Mouse (Mus musculus): ENCODE results near the gene Lgi2. TPM values are rescaled to one million over a fixed set of nuclear protein-coding genes. Genes with fewer than 3 reads are reported as not detected.

The Lgi2 gene
- 6.5 and 6.9 TPM in 2 replicates for polyA plus RNA-seq (2014; fragmentation: Nextera tagmentation; extraction: Ambion mirVana)

- DNase-seq (ENCODE audit: low spot score) = peak; percentile 47
- peak within 1 kb of the TSS; percentile 97 for H3K4me2 ChIP-seq (replicated peaks)
- H3K4me1 ChIP-seq (replicated peaks; ENCODE audit: control insufficient read depth, insufficient read depth, low read length) = peaks cover 8% of the 10 kb centered on the region; the same call in 1 of the 2 replicates
- H3K36me3 ChIP-seq (replicated peaks; ENCODE audit: control insufficient read depth, insufficient read depth) = no peaks in the 10 kb centered on the region
- ATAC-seq (ENCODE audit: low FRiP score) = peak; percentile 86
- H3K9ac ChIP-seq = peak within 1 kb of the TSS; percentile 76
- peak within 1 kb of the TSS; percentile 64 for H3K4me3 ChIP-seq (replicated peaks; ENCODE audit: low read length)
- H3K27me3 ChIP-seq (ENCODE audit: control insufficient read depth, insufficient read depth, low read length) = peaks cover 7% of the 10 kb centered on the region; the same call in 1 of the 2 replicates
- H3K27ac ChIP-seq = no peak within 1 kb of the TSS
- H3K9me3 ChIP-seq (ENCODE audit: control insufficient read depth, low read length) = 0 out of 2 replicates have a peak, but pooled peaks cover 8% of the 10 kb centered on the region
- under 1% methylated on average over 42 of the region's 83 CpGs for WGBS
Observed at GRCm38 (mm10) chr5:52565813-52566531, at the start of gene Lgi2. TSS of gene Lgi2 (minus strand) at chr5:52566462.

GRCm38 (mm10) chr5:52615421-52615820 lies 49.2 kb upstream of the Lgi2 start:
- no peak overlapping the region for H3K4me2 ChIP-seq (replicated peaks)
- H3K4me3 ChIP-seq (replicated peaks; ENCODE audit: low read length) = no peak overlapping the region
- peaks cover 40% of the 10 kb centered on the region for H3K4me1 ChIP-seq (replicated peaks; ENCODE audit: control insufficient read depth, insufficient read depth, low read length)
- no peak overlapping the region for H3K27ac ChIP-seq
- ATAC-seq (ENCODE audit: low FRiP score) (no peak), DNase-seq (ENCODE audit: low spot score) (no peak)
- H3K9ac ChIP-seq = no peak overlapping the region
- H3K36me3 ChIP-seq (replicated peaks; ENCODE audit: control insufficient read depth, insufficient read depth) = no peaks in the 10 kb centered on the region
- 71% methylated on average over 9 of the region's 9 CpGs for WGBS
- no peaks in the 10 kb centered on the region for H3K9me3 ChIP-seq (ENCODE audit: control insufficient read depth, low read length)
- H3K27me3 ChIP-seq (ENCODE audit: control insufficient read depth, insufficient read depth, low read length) = no peaks in the 10 kb centered on the region

- no peak for ATAC-seq (ENCODE audit: low FRiP score)
- no peak for DNase-seq (ENCODE audit: low spot score)
- Histone ChIP-seq H3K4me1 (replicated peaks; ENCODE audit: control insufficient read depth, insufficient read depth, low read length) (peaks cover 40% of the 10 kb centered on the region), H3K9ac (no peak overlapping the region), H3K4me3 (replicated peaks; ENCODE audit: low read length) (no peak overlapping the region), H3K36me3 (replicated peaks; ENCODE audit: control insufficient read depth, insufficient read depth) (no peaks in the 10 kb centered on the region), H3K27me3 (ENCODE audit: control insufficient read depth, insufficient read depth, low read length) (no peaks in the 10 kb centered on the region), H3K9me3 (ENCODE audit: control insufficient read depth, low read length) (no peaks in the 10 kb centered on the region), H3K4me2 (replicated peaks) (no peak overlapping the region), H3K27ac (no peak overlapping the region)
- WGBS = 69% methylated on average over 4 of the region's 4 CpGs
Observed at GRCm38 (mm10) chr5:52614686-52615085, 48.4 kb upstream of the Lgi2 start.

- Histone ChIP-seq H3K9me3 (ENCODE audit: control insufficient read depth, low read length) (no peaks in the 10 kb centered on the region), H3K9ac (no peak overlapping the region), H3K4me1 (replicated peaks; ENCODE audit: control insufficient read depth, insufficient read depth, low read length) (peaks cover 25% of the 10 kb centered on the region), H3K4me3 (replicated peaks; ENCODE audit: low read length) (no peak overlapping the region), H3K36me3 (replicated peaks; ENCODE audit: control insufficient read depth, insufficient read depth) (no peaks in the 10 kb centered on the region), H3K4me2 (replicated peaks) (no peak overlapping the region), H3K27me3 (ENCODE audit: control insufficient read depth, insufficient read depth, low read length) (no peaks in the 10 kb centered on the region), H3K27ac (no peak overlapping the region)
- no peak for DNase-seq (ENCODE audit: low spot score)
- WGBS = 94% methylated on average over 6 of the region's 8 CpGs
- no peak for ATAC-seq (ENCODE audit: low FRiP score)
Observed at GRCm38 (mm10) chr5:52612776-52613175, 46.5 kb upstream of the Lgi2 start.

GRCm38 (mm10) chr5:52611315-52611895 lies 45.1 kb upstream of the Lgi2 start:
- H3K9ac ChIP-seq = no peak overlapping the region
- H3K4me1 ChIP-seq (replicated peaks; ENCODE audit: control insufficient read depth, insufficient read depth, low read length) = peaks cover 12% of the 10 kb centered on the region; the same call in 1 of the 2 replicates
- H3K27me3 ChIP-seq (ENCODE audit: control insufficient read depth, insufficient read depth, low read length) = no peaks in the 10 kb centered on the region
- DNase-seq (ENCODE audit: low spot score) (no peak), ATAC-seq (ENCODE audit: low FRiP score) (no peak)
- 73% methylated on average over 10 of the region's 10 CpGs for WGBS
- H3K36me3 ChIP-seq (replicated peaks; ENCODE audit: control insufficient read depth, insufficient read depth) = no peaks in the 10 kb centered on the region
- no peak overlapping the region for H3K4me3 ChIP-seq (replicated peaks; ENCODE audit: low read length)
- 0 out of 2 replicates have a peak, but pooled peaks cover 9% of the 10 kb centered on the region for H3K9me3 ChIP-seq (ENCODE audit: control insufficient read depth, low read length)
- no peak overlapping the region for H3K27ac ChIP-seq
- no peak overlapping the region for H3K4me2 ChIP-seq (replicated peaks)

- Histone ChIP-seq H3K4me3 (replicated peaks; ENCODE audit: low read length) (no peak overlapping the region), H3K9ac (no peak overlapping the region), H3K9me3 (ENCODE audit: control insufficient read depth, low read length) (0 out of 2 replicates have a peak, but pooled peaks cover 9% of the 10 kb centered on the region), H3K36me3 (replicated peaks; ENCODE audit: control insufficient read depth, insufficient read depth) (no peaks in the 10 kb centered on the region), H3K27me3 (ENCODE audit: control insufficient read depth, insufficient read depth, low read length) (no peaks in the 10 kb centered on the region), H3K27ac (no peak overlapping the region), H3K4me1 (replicated peaks; ENCODE audit: control insufficient read depth, insufficient read depth, low read length) (peaks cover 2% of the 10 kb centered on the region; the same call in 1 of the 2 replicates), H3K4me2 (replicated peaks) (no peak overlapping the region)
- ATAC-seq (ENCODE audit: low FRiP score) (no peak), DNase-seq (ENCODE audit: low spot score) (no peak)
- WGBS = 41% methylated on average over 4 of the region's 4 CpGs
Observed at GRCm38 (mm10) chr5:52610306-52610705, 44.0 kb upstream of the Lgi2 start.

- Histone ChIP-seq H3K4me1 (replicated peaks; ENCODE audit: control insufficient read depth, insufficient read depth, low read length) (no peaks in the 10 kb centered on the region), H3K4me2 (replicated peaks) (no peak overlapping the region), H3K9me3 (ENCODE audit: control insufficient read depth, low read length) (0 out of 2 replicates have a peak, but pooled peaks cover 9% of the 10 kb centered on the region), H3K4me3 (replicated peaks; ENCODE audit: low read length) (no peak overlapping the region), H3K9ac (no peak overlapping the region), H3K27ac (no peak overlapping the region), H3K27me3 (ENCODE audit: control insufficient read depth, insufficient read depth, low read length) (no peaks in the 10 kb centered on the region), H3K36me3 (replicated peaks; ENCODE audit: control insufficient read depth, insufficient read depth) (no peaks in the 10 kb centered on the region)
- WGBS = 80% methylated on average over 10 of the region's 10 CpGs
- DNase-seq (ENCODE audit: low spot score) (no peak), ATAC-seq (ENCODE audit: low FRiP score) (no peak)
Observed at GRCm38 (mm10) chr5:52609672-52610071, 43.4 kb upstream of the Lgi2 start.

GRCm38 (mm10) chr5:52604582-52605041 lies 38.4 kb upstream of the Lgi2 start:
- no peak for ATAC-seq (ENCODE audit: low FRiP score)
- Histone ChIP-seq H3K4me3 (replicated peaks; ENCODE audit: low read length) (no peak overlapping the region), H3K27me3 (ENCODE audit: control insufficient read depth, insufficient read depth, low read length) (no peaks in the 10 kb centered on the region), H3K9me3 (ENCODE audit: control insufficient read depth, low read length) (0 out of 2 replicates have a peak, but pooled peaks cover 9% of the 10 kb centered on the region), H3K4me2 (replicated peaks) (no peak overlapping the region), H3K9ac (no peak overlapping the region), H3K36me3 (replicated peaks; ENCODE audit: control insufficient read depth, insufficient read depth) (no peaks in the 10 kb centered on the region), H3K4me1 (replicated peaks; ENCODE audit: control insufficient read depth, insufficient read depth, low read length) (no peaks in the 10 kb centered on the region), H3K27ac (no peak overlapping the region)
- DNase-seq (ENCODE audit: low spot score) = no peak
- WGBS = 70% methylated on average over 6 of the region's 6 CpGs

GRCm38 (mm10) chr5:52590612-52591011 lies 24.4 kb upstream of the Lgi2 start:
- Histone ChIP-seq H3K36me3 (replicated peaks; ENCODE audit: control insufficient read depth, insufficient read depth) (no peaks in the 10 kb centered on the region), H3K9me3 (ENCODE audit: control insufficient read depth, low read length) (no peaks in the 10 kb centered on the region), H3K4me2 (replicated peaks) (no peak overlapping the region), H3K4me3 (replicated peaks; ENCODE audit: low read length) (no peak overlapping the region), H3K27me3 (ENCODE audit: control insufficient read depth, insufficient read depth, low read length) (no peaks in the 10 kb centered on the region), H3K9ac (no peak overlapping the region), H3K27ac (no peak overlapping the region), H3K4me1 (replicated peaks; ENCODE audit: control insufficient read depth, insufficient read depth, low read length) (no peaks in the 10 kb centered on the region)
- 92% methylated on average over 9 of the region's 9 CpGs for WGBS
- DNase-seq (ENCODE audit: low spot score) (no peak), ATAC-seq (ENCODE audit: low FRiP score) (no peak)
